Mouse (Mus musculus): ENCODE measurements around the gene Cacna1a.

GRCm38 (mm10) chr8:84682257-84682656 lies 294.0 kb downstream of the Cacna1a start:
- TF ChIP-seq CTCF (IDR thresholded peaks at IDR 0.05; ENCODE audit: extremely low read depth, insufficient read depth, low read length) (no peak), POLR2A (IDR thresholded peaks at IDR 0.05; ENCODE audit: extremely low read depth, insufficient read depth, low read length) (no peak)

All from cortical plate, adult 2 months (tissue).